Mouse (Mus musculus) kidney, postnatal 14 days (tissue): ENCODE measurements around the gene Gm9513.

Source experiments
- DNase-seq: peaks from one replicate; pipeline ENCODE4 v3.0.0; 2022; ENCODE audit warnings: mixed read lengths

Gene Gm9513

DNA sequence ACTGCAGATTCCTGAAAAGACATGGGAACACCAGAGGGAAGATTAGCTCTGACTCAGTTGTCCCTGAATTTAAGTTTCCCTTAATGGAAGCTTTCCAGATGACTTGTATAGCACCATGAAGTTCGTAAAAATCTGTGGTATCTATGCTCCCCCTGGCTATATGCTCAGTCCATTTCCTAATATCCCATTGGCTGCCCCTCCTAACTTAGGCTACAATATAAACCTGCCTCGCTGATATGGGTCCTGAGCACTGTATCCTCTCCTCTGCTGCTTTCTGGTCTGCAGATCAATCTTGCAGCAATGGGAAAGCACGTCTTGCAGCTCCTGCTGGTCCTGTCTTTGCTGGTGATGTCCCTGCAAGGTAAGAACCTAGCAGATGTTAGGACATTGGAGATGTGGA, at the start of gene Gm9513:
TSS of gene Gm9513 (plus strand) at position 301 of the 400 bp plus-strand sequence.
- no peak for DNase-seq

- no peak for DNase-seq
Observed at GRCm38 (mm10) chr9:36431584-36431983, 43.9 kb upstream of the Gm9513 start, which contains the start of gene Gm7257. Gene Gm7257, plus strand, starts transcription at chr9:36431884.

- no peak for DNase-seq
Observed at GRCm38 (mm10) chr9:36435051-36435764, 40.2 kb upstream of the Gm9513 start.

DNA sequence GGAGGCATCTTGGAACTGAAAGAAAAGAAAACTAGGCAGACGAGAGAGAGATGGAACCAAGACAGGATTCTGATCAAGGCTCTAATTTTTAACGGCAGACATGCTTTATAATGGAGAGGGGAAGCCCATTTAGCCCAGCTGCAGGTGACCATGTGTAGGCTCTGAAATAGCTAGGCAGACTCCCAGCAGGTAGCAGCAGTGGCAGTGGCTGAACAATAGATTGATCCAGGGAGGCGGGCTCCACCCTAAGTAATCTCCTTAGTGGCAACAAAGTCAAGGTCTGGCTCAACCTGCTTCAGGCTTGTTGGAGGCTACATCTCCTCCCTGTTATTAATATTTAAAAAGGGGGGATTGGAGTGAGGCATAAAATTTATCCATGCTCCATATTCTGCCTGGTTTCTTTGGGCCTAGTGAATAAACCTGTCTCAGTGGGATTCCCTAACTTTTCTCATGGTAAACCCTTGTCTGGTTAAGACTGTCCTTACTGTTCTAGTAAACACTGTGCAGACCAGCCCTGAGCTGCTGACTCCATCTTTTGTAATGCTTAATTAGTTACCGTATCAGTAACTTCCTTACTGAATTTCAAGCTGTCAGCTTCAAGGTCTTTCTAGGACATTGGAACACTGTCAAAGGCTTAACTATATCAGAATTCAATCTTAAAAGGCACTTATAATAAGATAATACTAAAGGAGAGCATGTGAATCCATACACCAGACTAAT, 19.2 kb downstream of the Gm9513 start:
- no peak for DNase-seq

GRCm38 (mm10) chr9:36495824-36496223, 20.4 kb downstream of the Gm9513 start:
- DNase-seq: no peak

DNA sequence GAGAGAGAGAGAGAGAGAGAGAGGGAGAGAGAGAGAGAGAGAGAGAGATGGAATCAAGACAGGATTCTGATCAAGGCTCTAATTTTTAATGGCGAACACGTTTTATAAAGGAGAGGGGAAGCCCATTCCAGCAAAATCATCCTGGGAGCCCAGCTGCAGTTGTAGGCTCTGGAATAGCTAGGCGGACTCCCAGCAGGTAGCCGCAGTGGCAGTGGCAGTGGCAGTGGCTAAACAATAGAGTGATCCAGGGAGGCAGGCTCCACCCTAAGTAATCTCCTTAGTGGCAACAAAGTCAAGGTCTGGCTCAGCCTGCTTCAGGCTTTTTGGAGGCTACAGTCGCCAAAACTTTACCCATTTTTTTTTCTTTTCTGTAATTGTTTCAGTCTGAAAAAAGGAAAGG, 28.8 kb downstream of the Gm9513 start:
- no peak for DNase-seq
